Mouse (Mus musculus) thymus, adult 2 months (tissue): Measurements from ENCODE around the gene Chrm1.

Experiments used
- CTCF ChIP-seq: fragments of 200-500 bp; IDR thresholded peaks from 2 replicates; pipeline ENCODE4 v1.5.1; 2012; ENCODE audit warnings: mild to moderate bottlenecking, control low read depth, low read length, moderate library complexity, borderline replicate concordance; ENCODE audit not compliant: control insufficient read depth, poor library complexity, insufficient read depth; ENCODE audit errors: extremely low read depth
- POLR2A ChIP-seq: fragments of 200-500 bp; IDR thresholded peaks from 2 replicates; pipeline ENCODE4 v1.6.1; 2012; ENCODE audit warnings: mild to moderate bottlenecking, low read length, control low read depth, moderate library complexity; ENCODE audit not compliant: control insufficient read depth, poor library complexity, insufficient read depth; ENCODE audit errors: extremely low read depth

GRCm38 (mm10) chr19:8723574-8724346 lies 60.2 kb downstream of the Chrm1 start:
- TF ChIP-seq POLR2A = no peak
- TF ChIP-seq CTCF = no peak
